Comparison of ENCODE assay signal across 22 mouse cellular contexts in genomic region chr19:58312492-58312891, GRCm38 (mm10).
"Had no signal": no experiment of that assay in that cellular context is flagged by ENCODE, and none has a peak within 500 bp of the region (broad histone marks: within the 10 kb centered on the region; RNA-seq: fewer than 3 reads in every experiment).

No protein-coding gene starts in this region.

- H3K4me1 ChIP-seq: heart, embryonic 10.5 days; heart, embryonic 13.5 days; heart, embryonic 15.5 days; limb, embryonic 15.5 days had no signal

- H3K4me3 ChIP-seq: heart, embryonic 10.5 days; heart, embryonic 13.5 days; heart, embryonic 15.5 days; hindbrain, embryonic 13.5 days; hindbrain, embryonic 15.5 days; layer of hippocampus, adult 2 months; limb, embryonic 13.5 days; limb, embryonic 15.5 days had no signal

- H3K27me3 ChIP-seq: heart, embryonic 13.5 days; heart, embryonic 15.5 days; hindbrain, embryonic 13.5 days; hindbrain, embryonic 15.5 days; limb, embryonic 13.5 days; limb, embryonic 15.5 days had no signal

- DNase-seq: gastrocnemius, postnatal 14 days; gastrocnemius, postnatal 36 days; heart, adult 18-20 months; heart, postnatal 14 days; heart, postnatal 36 days; kidney, adult 18-20 months; kidney, adult 8-10 months; kidney, postnatal 10 days; kidney, postnatal 25 days; kidney, postnatal 4 days; layer of hippocampus, postnatal 36 days; left cerebral cortex, postnatal 4 days had no signal

- H3K9me3 ChIP-seq: hindbrain, embryonic 15.5 days had no signal

- H3K9ac ChIP-seq: heart, embryonic 13.5 days; heart, embryonic 15.5 days; hindbrain, embryonic 13.5 days; hindbrain, embryonic 15.5 days; limb, embryonic 13.5 days; limb, embryonic 15.5 days had no signal

- H3K4me2 ChIP-seq: heart, embryonic 13.5 days; heart, embryonic 15.5 days; hindbrain, embryonic 13.5 days; hindbrain, embryonic 15.5 days; limb, embryonic 13.5 days; limb, embryonic 15.5 days had no signal

- ATAC-seq: hindbrain, postnatal 0 days; intestine, embryonic 16.5 days had no signal

- H3K27ac ChIP-seq: heart, embryonic 10.5 days; heart, embryonic 13.5 days; heart, embryonic 15.5 days; hindbrain, embryonic 13.5 days; hindbrain, postnatal 0 days; layer of hippocampus, adult 2 months; limb, embryonic 13.5 days; limb, embryonic 15.5 days had no signal

- H3K36me3 ChIP-seq: heart, embryonic 15.5 days; hindbrain, embryonic 15.5 days; limb, embryonic 15.5 days had no signal
